Mouse (Mus musculus) bone marrow macrophage, adult 2 months (primary cell): ENCODE results near the gene Mroh2a. TPM values are rescaled to one million over a fixed set of nuclear protein-coding genes. Genes with fewer than 3 reads are reported as not detected.

ENCODE experiments used
- H3K27ac ChIP-seq: 2 replicates; pipeline ENCODE4 v1.5.1; 2012; ENCODE audit warnings: low read depth, low read length; ENCODE audit not compliant: insufficient read depth
- H3K4me1 ChIP-seq: 2 replicates; pipeline ENCODE4 v1.6.1; 2012; ENCODE audit warnings: low read length; ENCODE audit not compliant: control insufficient read depth, insufficient read depth
- H3K4me3 ChIP-seq: 2 replicates; pipeline ENCODE4 v1.5.1; 2012; ENCODE audit warnings: mild to moderate bottlenecking, low read length, moderate library complexity; ENCODE audit not compliant: insufficient read depth
- CTCF ChIP-seq: IDR thresholded peaks from 2 replicates; pipeline ENCODE4 v1.5.1; 2012; ENCODE audit warnings: low read depth, mild to moderate bottlenecking, low read length, moderate library complexity
- POLR2A ChIP-seq: IDR thresholded peaks from 2 replicates; pipeline ENCODE4 v1.6.1; 2012; ENCODE audit warnings: mild to moderate bottlenecking, low read depth, low read length, borderline replicate concordance
- polyA plus RNA-seq: library from polyadenylated mRNA; stranded (reverse); fragments of >200 nt; gene quantifications from 2 replicates; pipeline ENCODE4 v1.2.4, GENCODE M21; 2012; ENCODE audit not compliant: missing spikeins, insufficient read depth, insufficient read length

Mroh2a gene
- polyA plus RNA-seq, 1 experiment, result 1.6 TPM

DNA sequence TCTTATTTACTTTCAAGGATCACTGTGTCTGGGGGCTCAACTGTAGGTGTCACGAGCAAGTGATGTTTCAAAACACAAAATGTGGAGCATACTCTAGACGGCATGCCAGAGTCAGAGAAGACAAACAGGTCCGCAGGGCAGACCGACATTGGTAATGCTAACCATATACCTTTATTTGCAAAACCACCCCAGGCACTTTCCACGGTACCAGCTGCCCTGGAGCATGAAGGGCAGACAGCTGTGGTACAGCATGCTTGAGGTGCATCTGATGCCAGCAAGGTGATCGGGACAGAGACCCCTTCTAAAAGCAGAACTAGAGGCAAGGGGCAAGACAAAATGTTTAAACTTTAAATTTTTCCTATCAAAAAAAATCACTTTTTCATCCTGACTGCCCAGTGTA, 36.2 kb downstream of the Mroh2a start:
- H3K27ac ChIP-seq, result no peak overlapping the region
- no peak for TF ChIP-seq POLR2A
- no peak for TF ChIP-seq CTCF
- H3K4me1 ChIP-seq, result peaks cover 12% of the 10 kb centered on the region
- H3K4me3 ChIP-seq, result no peak overlapping the region

GRCm38 (mm10) chr1:88263778-88264177, 37.0 kb downstream of the Mroh2a start:
- TF ChIP-seq CTCF, result no peak
- TF ChIP-seq POLR2A, result no peak

DNA sequence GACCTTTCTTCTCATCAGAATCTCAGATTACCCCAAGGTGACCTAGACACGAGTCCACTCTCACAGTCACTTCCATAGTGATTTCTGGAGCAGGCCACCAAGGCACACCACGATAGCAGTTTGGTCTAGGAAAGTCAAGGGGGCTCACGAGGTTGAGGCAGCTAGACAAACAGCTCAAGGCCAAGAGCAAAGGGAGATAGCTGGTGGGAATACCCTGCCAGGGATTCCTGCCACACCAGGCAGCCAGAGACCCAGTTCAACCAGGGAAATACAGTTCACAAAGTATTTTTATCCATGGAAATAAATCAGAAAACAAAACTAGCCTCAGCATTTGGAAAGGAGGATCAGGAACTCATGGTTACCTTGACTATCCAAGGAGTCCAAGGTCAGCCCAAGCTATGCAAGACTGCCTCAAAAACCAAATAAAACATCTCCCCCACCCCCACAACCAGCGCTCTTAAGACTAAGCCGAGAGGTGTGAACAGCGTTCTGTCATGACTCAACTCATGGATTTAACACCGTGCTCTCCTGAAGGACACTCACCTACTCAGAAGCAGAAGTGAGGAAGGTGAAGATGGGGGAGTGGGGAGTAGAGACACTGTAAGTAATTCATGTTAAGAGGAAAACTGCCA, 37.6 kb downstream of the Mroh2a start:
- Histone ChIP-seq H3K4me1 (peaks cover 12% of the 10 kb centered on the region), H3K4me3 (no peak overlapping the region), H3K27ac (no peak overlapping the region)
- TF ChIP-seq POLR2A (no peak), CTCF (no peak)

More at GRCm38 (mm10) chr1:88263778-88264177, 37.0 kb downstream of the Mroh2a start:
- Histone ChIP-seq H3K27ac (no peak overlapping the region), H3K4me3 (no peak overlapping the region), H3K4me1 (peaks cover 12% of the 10 kb centered on the region)

DNA sequence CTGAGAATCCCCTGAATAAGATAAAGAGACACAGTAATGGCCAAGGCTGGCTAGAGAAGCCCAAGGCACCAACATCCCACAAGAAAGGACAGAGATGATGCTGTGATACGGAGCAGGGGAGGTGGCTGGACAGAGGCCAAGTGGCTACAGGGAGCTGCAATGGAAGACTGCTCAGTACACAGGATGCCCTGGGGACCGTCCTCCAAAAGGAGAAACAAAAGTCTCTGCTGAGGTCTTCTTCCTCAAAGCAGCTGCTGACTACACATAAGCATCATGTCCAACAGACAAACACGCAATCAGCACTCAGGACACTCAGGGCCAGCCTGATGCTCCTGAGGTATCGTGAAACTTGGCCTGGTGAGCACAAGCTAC, 38.1 kb downstream of the Mroh2a start:
- Histone ChIP-seq H3K27ac (no peak overlapping the region), H3K4me1 (peaks cover 12% of the 10 kb centered on the region), H3K4me3 (no peak overlapping the region)
- TF ChIP-seq CTCF, result no peak
- TF ChIP-seq POLR2A, result no peak

GRCm38 (mm10) chr1:88266123-88266522, 39.3 kb downstream of the Mroh2a start:
- Histone ChIP-seq H3K27ac (no peak overlapping the region), H3K4me3 (no peak overlapping the region), H3K4me1 (peaks cover 12% of the 10 kb centered on the region)
- TF ChIP-seq CTCF (no peak), POLR2A (no peak)

DNA sequence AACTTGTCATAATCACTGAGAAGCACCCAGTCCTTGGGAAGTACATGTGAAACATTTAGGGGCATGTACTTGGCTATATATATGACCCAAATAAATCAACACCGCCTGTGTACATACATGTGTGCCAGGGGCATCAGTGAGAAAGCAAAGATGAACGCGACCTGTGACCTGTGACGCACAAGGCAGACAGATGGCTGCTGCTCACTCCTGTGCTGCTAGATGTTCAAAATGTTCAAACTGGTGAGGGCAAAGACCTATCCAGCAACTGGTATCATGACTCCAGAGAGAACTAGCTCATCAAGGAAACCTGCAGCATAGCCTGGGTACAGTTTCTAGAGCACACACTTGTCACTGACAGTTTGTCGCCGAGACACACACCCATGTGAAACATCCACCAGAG, 40.7 kb downstream of the Mroh2a start:
- H3K27ac ChIP-seq, result no peak overlapping the region
- H3K4me1 ChIP-seq, result peaks cover 5% of the 10 kb centered on the region
- no peak overlapping the region for H3K4me3 ChIP-seq
- TF ChIP-seq CTCF (no peak), POLR2A (no peak)

DNA sequence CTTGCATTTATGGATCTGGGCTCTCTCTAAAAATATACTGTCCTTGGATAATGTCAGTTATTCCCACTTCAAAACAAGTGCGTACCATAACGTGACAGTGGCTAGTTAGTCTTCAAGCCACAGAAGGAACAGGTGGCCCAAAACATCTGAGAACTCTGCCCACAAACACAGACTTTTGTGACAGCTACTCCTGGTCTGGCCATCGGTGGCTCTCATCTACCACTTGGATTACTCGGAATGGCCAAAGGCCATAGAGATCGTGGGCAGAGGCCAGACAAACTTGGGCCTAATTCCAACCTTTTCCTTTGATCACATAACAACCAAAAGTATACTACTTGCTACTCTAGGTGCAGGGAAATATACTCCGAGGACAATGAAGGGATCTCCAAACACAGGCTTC, 41.3 kb downstream of the Mroh2a start:
- TF ChIP-seq POLR2A, result no peak
- TF ChIP-seq CTCF, result no peak
- no peak overlapping the region for H3K4me3 ChIP-seq

DNA sequence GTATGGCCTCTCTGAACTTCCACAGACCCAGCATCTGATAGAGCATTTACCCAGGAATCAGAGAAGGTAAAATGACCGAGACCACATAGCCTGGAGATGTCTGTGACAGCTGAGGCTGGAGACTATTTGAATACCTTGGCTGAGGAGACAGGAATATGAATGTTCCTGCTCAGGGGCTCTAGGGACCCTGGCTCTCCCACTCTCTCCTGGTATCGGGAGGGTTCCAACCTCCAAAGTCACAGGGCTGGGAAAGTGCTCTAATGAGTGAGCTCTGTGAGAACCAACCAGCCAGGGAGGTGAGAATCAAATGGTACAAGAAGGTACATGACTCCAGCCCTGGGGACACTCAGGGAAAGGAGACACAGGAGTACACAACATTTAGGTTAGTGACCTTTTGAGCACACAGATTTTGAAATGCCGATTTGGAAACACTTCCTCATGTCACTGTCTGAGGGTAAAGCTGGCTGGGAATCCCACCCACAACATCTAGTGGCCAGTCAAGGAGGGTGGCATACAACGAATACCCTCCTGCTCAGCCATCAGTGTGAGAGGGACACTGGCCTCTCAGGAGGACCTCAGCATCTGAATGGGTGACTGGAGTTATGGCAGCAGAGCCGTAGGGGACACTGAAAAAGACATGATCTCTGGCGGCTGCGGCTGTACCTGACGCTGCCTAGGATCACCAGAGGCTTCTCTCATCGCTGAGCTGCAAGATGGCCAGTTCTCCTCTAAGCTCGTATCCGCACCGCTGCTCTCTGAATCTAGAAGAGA, 42.9 kb downstream of the Mroh2a start:
- Histone ChIP-seq H3K4me1 (no peaks in the 10 kb centered on the region), H3K4me3 (no peak overlapping the region), H3K27ac (no peak overlapping the region)
- TF ChIP-seq POLR2A (no peak), CTCF (no peak)

More for the DNA sequence above, 41.3 kb downstream of the Mroh2a start:
- Histone ChIP-seq H3K27ac (no peak overlapping the region), H3K4me1 (no peaks in the 10 kb centered on the region)

DNA sequence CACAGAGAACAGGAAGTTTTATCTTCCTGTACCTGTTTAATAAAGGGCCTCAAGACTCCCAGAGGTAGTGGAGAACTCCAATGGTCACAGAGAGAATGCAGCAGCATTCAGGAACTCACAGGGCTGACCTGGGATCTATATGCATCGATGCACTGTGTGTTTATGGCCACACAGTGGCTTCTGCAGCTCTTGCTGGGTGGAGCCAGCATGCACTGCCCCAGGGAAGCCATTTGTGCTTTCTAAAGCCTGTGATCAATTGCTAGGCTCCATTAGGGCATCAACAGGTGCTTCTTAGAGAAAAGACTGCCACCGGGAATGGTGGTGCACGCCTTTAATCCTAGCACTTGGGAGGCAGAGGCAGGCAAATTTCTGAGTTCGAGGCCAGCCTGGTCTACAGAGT, 46.1 kb downstream of the Mroh2a start:
- Histone ChIP-seq H3K4me3 (no peak overlapping the region), H3K4me1 (peaks cover 10% of the 10 kb centered on the region), H3K27ac (no peak overlapping the region)
- TF ChIP-seq CTCF (no peak), POLR2A (no peak)

DNA sequence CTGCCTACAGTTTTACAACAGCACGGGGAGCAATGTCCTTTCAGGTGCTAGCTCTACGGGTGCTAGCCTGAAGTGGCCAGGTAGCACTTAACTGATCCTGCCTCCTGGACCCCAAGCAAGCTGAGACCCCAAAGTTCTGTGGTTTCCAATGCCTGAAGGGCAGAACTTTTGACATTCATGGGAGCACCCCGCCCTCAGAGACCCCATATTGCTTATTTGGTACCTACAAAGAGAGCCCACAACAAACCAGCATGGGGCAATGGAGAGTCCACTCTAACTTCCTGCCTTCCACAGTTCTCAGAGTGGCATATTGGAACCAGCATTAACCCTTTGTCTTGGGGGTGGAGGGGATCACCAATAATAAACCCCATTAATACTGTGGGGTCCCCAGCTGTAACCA, 46.5 kb downstream of the Mroh2a start:
- Histone ChIP-seq H3K27ac (no peak overlapping the region), H3K4me3 (no peak overlapping the region), H3K4me1 (peaks cover 12% of the 10 kb centered on the region)
- TF ChIP-seq CTCF (no peak), POLR2A (no peak)

DNA sequence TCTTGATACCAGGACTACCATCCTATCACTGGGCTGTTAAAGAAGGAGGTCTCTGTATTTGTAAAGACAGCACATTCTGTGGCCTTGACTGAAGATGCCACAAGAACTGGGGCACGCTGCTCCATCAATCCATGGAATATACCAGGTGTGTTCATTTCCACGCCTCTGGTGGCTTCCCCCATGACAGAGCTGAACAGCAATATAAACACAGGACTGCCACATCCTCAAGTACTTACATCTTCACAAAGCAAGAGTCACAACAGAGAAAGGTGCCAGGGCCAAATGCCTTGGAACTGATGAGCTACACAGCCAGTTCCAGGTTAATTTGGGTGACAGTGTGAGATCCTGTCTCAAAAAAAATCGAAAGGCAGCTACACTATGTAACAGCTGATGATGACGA, 47.0 kb downstream of the Mroh2a start:
- H3K27ac ChIP-seq, result no peak overlapping the region
- H3K4me1 ChIP-seq, result peaks cover 12% of the 10 kb centered on the region
- H3K4me3 ChIP-seq, result no peak overlapping the region
- no peak for TF ChIP-seq CTCF
- no peak for TF ChIP-seq POLR2A
